Mouse (Mus musculus) MN1 (cell line): ENCODE results near the gene Mrps33.

Experiments used
- DNase-seq: peaks from one replicate; pipeline ENCODE4 v3.0.0-alpha.2; 2016; ENCODE audit warnings: low spot score

Mrps33 gene

DNA sequence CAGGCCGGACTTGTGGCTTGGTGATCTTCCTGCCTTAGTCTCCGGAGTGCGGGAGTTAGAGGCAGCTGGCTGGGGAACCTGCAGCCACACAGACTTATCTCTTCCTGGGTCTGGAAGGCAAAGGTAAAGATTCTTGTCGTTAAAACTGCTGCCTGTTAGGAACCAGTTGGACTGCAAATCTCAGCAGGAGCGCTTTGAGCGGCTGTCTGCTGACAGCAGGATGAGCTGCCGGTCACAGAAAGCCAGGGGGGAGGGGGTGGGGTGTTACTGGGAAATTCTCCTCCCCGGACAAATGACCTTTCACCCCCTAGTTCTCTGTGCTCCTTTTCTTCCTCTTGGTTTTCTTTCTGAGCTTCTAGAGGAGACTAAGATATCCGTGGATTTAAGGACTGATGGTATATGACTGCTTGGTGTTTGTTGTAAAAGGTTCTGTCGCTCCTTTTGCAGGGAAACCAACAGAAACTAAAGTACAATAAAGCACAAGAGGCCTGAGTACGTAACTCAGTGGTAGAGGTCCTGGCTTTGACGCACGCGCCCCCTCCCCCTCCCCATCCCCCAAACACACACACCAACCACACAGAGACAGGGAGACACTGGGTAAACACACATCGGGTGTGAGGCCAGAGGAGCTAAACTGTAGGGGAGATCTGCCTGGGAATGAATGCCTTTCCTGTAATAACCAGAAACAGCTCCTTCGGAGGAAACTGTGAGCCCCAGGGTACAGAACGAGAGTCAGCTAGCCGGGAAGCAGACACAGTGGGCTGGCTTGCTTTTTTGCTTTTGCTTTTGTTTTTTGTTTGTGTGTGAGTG, 29.7 kb downstream of the Mrps33 start:
- no peak for DNase-seq

DNA sequence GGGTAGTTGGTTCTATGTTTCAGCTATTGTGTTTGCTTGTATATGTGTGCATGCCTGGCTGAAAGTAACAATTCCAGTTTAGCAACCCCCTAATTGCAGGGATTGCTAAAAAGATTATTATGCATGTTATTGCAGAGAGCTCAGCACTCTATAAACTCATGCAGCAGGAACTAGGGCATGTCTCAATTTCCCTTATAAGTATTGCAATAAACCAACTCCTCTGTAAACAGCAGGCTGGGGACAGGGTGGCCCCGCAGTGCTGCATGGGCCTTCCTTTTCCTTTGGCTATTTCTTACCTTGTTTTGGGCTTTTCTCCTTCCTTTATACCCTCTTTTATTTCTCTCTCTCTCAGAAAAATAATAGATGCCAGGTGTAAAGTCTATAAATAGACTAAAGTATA, 32.3 kb downstream of the Mrps33 start:
- no peak for DNase-seq

DNA sequence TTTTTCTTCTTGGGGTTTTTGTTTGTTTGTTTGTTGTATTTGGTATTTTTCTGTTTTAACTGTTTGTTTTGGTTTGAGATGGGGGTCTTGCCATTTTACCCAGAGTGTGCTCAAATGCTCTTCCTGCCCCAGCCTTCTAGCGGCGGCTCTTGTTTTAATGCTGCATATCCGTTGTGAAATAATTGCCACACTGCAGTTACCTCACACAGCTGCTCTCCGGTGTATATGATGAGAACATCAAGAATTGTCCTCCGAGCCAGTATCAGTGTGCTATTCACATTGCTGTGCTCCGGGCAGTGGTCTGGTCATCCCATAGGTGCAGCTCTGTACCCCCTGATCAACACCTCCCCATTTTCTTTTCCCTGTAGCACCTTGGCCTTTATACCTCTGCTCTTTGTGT, 34.5 kb downstream of the Mrps33 start:
- DNase-seq = no peak

DNA sequence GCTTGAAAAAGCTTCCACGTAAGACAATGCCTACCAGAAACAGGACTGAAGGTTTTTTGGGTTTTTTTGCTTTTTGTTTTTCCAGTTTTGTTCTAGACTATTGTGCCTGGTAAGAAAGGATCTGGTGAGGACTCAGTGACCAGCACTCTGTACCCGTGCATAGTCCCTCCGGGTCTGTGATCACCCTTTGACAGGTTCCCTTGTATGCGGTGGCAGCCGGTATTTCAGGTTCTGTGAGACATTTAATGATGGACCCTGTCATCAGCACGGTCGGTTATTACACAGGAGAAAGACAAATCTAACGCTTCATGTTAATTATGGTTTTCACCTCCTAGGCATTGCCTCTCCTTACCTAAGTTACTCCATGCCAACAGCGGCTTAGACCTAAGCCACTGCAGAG, 35.8 kb downstream of the Mrps33 start:
- no peak for DNase-seq

- no peak for DNase-seq
Measured at GRCm38 (mm10) chr6:39757229-39757628, 53.6 kb downstream of the Mrps33 start.
